Mouse (Mus musculus): ENCODE results near the gene Nrg4. TPM values are rescaled to one million over a fixed set of nuclear protein-coding genes. Genes with fewer than 3 reads are reported as not detected.
"Not testable (repeated sequence)": the region's sequence is repeated elsewhere in the genome, so short reads cannot be mapped to it uniquely, and the experiment has no call there.

Nrg4 gene
- polyA plus RNA-seq, 1 experiment from 2014 or later: 0.81 TPM

DNA sequence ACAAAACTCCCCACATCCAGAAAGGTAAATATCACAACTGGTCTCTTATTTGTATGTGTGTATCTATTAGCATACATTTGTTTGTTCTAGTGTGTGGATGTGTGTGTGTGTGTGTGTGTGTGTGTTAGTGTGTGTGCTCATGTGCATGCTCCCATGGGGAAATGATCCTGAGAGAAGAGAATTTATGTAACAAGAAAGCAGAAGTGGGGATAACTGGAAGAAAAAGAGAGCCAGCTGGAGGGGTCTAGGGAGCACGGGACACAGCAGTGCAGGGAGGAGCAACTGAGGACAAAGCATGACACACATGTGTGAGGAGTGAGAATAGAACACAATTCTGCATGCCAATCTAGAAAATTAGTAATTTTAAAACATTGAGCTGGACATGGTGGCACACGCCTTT is 69.5 kb downstream of the Nrg4 start:
- WGBS: 92% methylated on average over 2 of the region's 2 CpGs

DNA sequence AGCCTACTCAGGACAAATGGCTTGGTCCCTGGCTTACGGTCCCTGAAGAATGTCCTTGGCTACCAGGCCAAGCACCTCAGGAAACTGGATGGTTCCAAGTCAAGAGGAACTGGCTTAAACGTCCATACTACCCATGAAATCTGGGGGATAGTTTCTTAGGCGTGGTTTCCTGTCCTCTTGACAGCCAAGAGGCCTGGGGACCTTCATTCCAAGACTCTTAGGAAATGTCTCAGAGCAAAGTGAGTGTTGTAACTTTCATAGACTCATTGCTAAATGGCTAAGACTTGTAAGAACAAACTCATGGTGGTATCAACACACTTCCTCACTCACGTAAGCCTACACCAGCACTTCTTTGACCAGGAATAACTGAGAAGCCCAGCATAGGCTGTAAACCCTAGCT is 71.0 kb downstream of the Nrg4 start:
- no peak overlapping the region for H3K4me3 ChIP-seq (ENCODE audit: low read depth, low read length)
- no peaks in the 10 kb centered on the region for H3K4me1 ChIP-seq (ENCODE audit: control insufficient read depth, insufficient read depth, low read length)
- no peak overlapping the region for H3K4me2 ChIP-seq (ENCODE audit: low read depth, low read length)
- WGBS: 70% methylated on average over 4 of the region's 4 CpGs
- no peak overlapping the region for H3K27ac ChIP-seq (replicated peaks; ENCODE audit: low read depth, low read length)
- DNase-seq (ENCODE audit: low spot score) (no peak), ATAC-seq (replicated peaks; ENCODE audit: insufficient number of reproducible peaks, low FRiP score, low TSS enrichment, low read depth) (no peak)
- H3K9ac ChIP-seq (replicated peaks; ENCODE audit: low read length): no peak overlapping the region
- H3K27me3 ChIP-seq (ENCODE audit: control insufficient read depth, insufficient read depth, low read length): no peaks in the 10 kb centered on the region
- no peaks in the 10 kb centered on the region for H3K9me3 ChIP-seq (replicated peaks; ENCODE audit: control insufficient read depth, low read length)
- no peaks in the 10 kb centered on the region for H3K36me3 ChIP-seq (replicated peaks; ENCODE audit: control insufficient read depth, insufficient read depth, low read depth, low read length)

More for the DNA sequence above, 69.5 kb downstream of the Nrg4 start:
- ATAC-seq (replicated peaks; ENCODE audit: insufficient number of reproducible peaks, low FRiP score, low TSS enrichment, low read depth): no peak
- Histone ChIP-seq H3K36me3 (replicated peaks; ENCODE audit: control insufficient read depth, insufficient read depth, low read depth, low read length) (no peaks in the 10 kb centered on the region), H3K9me3 (replicated peaks; ENCODE audit: control insufficient read depth, low read length) (no peaks in the 10 kb centered on the region), H3K9ac (replicated peaks; ENCODE audit: low read length) (no peak overlapping the region), H3K27me3 (ENCODE audit: control insufficient read depth, insufficient read depth, low read length) (no peaks in the 10 kb centered on the region), H3K4me1 (ENCODE audit: control insufficient read depth, insufficient read depth, low read length) (no peaks in the 10 kb centered on the region), H3K4me3 (ENCODE audit: low read depth, low read length) (no peak overlapping the region), H3K4me2 (ENCODE audit: low read depth, low read length) (no peak overlapping the region), H3K27ac (replicated peaks; ENCODE audit: low read depth, low read length) (no peak overlapping the region)
- DNase-seq (ENCODE audit: low spot score): no peak

DNA sequence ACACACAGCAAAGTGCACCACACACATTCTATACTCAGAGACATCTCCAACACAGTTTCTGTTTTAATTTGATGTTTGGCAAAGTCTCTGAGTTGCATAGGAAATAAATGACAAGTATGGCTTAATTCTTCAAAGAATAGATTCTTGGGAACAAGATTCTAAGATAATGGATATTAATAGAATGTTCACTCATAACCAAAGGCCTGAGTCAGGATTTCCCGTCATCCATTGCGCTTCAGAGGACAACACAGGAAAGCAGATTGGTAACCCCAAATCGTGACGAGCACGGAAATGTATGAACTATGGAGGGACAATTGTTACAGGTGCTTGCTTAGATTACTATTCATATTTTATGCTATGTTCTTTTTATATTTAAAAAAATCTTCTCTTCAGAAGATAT is 71.6 kb downstream of the Nrg4 start:
- DNase-seq (ENCODE audit: low spot score): no peak
- H3K9ac ChIP-seq (replicated peaks; ENCODE audit: low read length): no peak overlapping the region
- H3K36me3 ChIP-seq (replicated peaks; ENCODE audit: control insufficient read depth, insufficient read depth, low read depth, low read length): no peaks in the 10 kb centered on the region
- no peak for ATAC-seq (replicated peaks; ENCODE audit: insufficient number of reproducible peaks, low FRiP score, low TSS enrichment, low read depth)
- no peaks in the 10 kb centered on the region for H3K27me3 ChIP-seq (ENCODE audit: control insufficient read depth, insufficient read depth, low read length)
- no peak overlapping the region for H3K4me2 ChIP-seq (ENCODE audit: low read depth, low read length)
- H3K4me3 ChIP-seq (ENCODE audit: low read depth, low read length): no peak overlapping the region
- no peaks in the 10 kb centered on the region for H3K9me3 ChIP-seq (replicated peaks; ENCODE audit: control insufficient read depth, low read length)
- 92% methylated on average over 5 of the region's 5 CpGs for WGBS
- no peaks in the 10 kb centered on the region for H3K4me1 ChIP-seq (ENCODE audit: control insufficient read depth, insufficient read depth, low read length)
- H3K27ac ChIP-seq (replicated peaks; ENCODE audit: low read depth, low read length): no peak overlapping the region

DNA sequence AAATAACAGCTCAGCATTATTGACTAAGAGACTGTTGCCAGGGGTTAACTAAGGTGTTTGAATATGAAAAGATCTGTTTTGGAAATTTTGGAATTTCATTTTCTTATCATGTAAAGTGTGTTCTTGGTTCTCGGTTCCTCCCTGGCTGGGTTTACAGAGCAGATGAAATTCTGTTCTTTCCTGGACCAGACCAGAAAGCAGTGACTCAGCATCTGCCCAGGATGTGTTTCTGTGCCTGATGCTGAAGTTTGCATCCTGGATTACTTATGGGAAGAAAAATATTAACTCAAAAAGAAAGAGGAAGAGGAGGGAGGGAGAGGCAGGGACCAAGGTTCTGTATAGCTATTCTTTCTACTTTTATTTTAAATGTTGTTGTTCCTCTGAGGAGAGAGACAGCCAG is 72.8 kb downstream of the Nrg4 start:
- H3K9ac ChIP-seq (replicated peaks; ENCODE audit: low read length): no peak overlapping the region
- ATAC-seq (replicated peaks; ENCODE audit: insufficient number of reproducible peaks, low FRiP score, low TSS enrichment, low read depth): no peak
- H3K4me1 ChIP-seq (ENCODE audit: control insufficient read depth, insufficient read depth, low read length): no peaks in the 10 kb centered on the region
- 83% methylated on average over 1 of the region's 1 CpGs for WGBS
- no peak overlapping the region for H3K4me3 ChIP-seq (ENCODE audit: low read depth, low read length)
- H3K36me3 ChIP-seq (replicated peaks; ENCODE audit: control insufficient read depth, insufficient read depth, low read depth, low read length): no peaks in the 10 kb centered on the region
- H3K9me3 ChIP-seq (replicated peaks; ENCODE audit: control insufficient read depth, low read length): no peaks in the 10 kb centered on the region
- no peak overlapping the region for H3K4me2 ChIP-seq (ENCODE audit: low read depth, low read length)
- no peaks in the 10 kb centered on the region for H3K27me3 ChIP-seq (ENCODE audit: control insufficient read depth, insufficient read depth, low read length)
- H3K27ac ChIP-seq (replicated peaks; ENCODE audit: low read depth, low read length): no peak overlapping the region
- DNase-seq (ENCODE audit: low spot score): no peak

DNA sequence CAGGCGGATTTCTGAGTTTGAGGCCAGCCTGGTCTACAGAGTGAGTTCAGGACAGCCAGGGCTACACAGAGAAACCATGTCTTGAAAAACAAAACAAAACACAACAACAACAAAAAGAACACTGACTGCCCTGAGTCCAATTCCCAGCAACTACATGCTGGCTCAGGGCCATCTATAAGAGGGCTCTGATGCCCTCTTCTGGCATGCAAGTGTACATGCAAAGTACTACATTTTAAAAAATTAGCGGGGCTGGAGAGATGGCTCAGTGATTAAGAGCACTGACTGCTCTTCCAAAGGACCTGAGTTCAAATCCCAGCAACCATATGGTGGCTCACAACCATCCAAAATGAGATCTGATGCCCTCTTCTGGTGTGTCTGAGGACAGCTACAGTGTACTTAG is 74.5 kb downstream of the Nrg4 start:
- H3K9me3 ChIP-seq (replicated peaks; ENCODE audit: control insufficient read depth, low read length); H3K27ac ChIP-seq (replicated peaks; ENCODE audit: low read depth, low read length); H3K9ac ChIP-seq (replicated peaks; ENCODE audit: low read length); H3K36me3 ChIP-seq (replicated peaks; ENCODE audit: control insufficient read depth, insufficient read depth, low read depth, low read length); ATAC-seq (replicated peaks; ENCODE audit: insufficient number of reproducible peaks, low FRiP score, low TSS enrichment, low read depth); H3K4me1 ChIP-seq (ENCODE audit: control insufficient read depth, insufficient read depth, low read length); H3K4me2 ChIP-seq (ENCODE audit: low read depth, low read length); H3K27me3 ChIP-seq (ENCODE audit: control insufficient read depth, insufficient read depth, low read length); DNase-seq (ENCODE audit: low spot score); H3K4me3 ChIP-seq (ENCODE audit: low read depth, low read length): not testable (repeated sequence)
- WGBS: 43% methylated on average over 2 of the region's 2 CpGs

DNA sequence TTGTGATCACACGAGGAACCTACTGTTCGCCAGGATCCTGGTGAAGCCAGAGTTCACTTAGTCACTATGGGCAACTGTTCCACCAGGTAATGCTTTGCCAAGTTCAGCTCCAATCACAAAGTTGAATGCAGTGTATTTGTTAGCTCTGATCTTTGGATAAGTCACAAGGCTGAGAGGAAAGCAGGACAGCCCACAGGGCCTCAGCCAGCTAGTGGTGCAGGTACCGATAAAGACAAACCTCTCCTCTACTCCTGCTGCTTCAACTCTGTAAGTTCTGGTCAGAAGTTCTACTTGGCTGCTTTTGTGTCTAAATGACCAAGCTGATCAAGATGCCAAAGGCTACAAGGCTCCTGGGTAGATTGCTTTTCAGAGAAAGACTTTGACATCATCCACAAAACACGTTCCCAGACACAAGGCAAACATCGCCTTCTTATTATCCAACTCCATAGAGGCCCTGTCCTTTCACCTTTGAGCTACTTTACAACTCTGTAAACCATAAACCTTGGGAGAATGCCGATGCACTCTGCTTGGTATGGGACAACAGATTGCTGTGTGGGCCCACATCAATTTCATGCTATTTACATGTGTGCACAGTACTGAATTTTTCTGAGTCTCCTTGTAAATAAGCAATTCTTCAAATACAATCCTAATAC is 75.9 kb downstream of the Nrg4 start:
- no peaks in the 10 kb centered on the region for H3K4me1 ChIP-seq (ENCODE audit: control insufficient read depth, insufficient read depth, low read length)
- H3K4me2 ChIP-seq (ENCODE audit: low read depth, low read length): no peak overlapping the region
- no peak overlapping the region for H3K9ac ChIP-seq (replicated peaks; ENCODE audit: low read length)
- no peak overlapping the region for H3K4me3 ChIP-seq (ENCODE audit: low read depth, low read length)
- no peak overlapping the region for H3K27ac ChIP-seq (replicated peaks; ENCODE audit: low read depth, low read length)
- ATAC-seq (replicated peaks; ENCODE audit: insufficient number of reproducible peaks, low FRiP score, low TSS enrichment, low read depth) (no peak), DNase-seq (ENCODE audit: low spot score) (no peak)
- H3K9me3 ChIP-seq (replicated peaks; ENCODE audit: control insufficient read depth, low read length): no peaks in the 10 kb centered on the region
- no peaks in the 10 kb centered on the region for H3K27me3 ChIP-seq (ENCODE audit: control insufficient read depth, insufficient read depth, low read length)
- no peaks in the 10 kb centered on the region for H3K36me3 ChIP-seq (replicated peaks; ENCODE audit: control insufficient read depth, insufficient read depth, low read depth, low read length)
- WGBS: 90% methylated on average over 6 of the region's 6 CpGs

DNA sequence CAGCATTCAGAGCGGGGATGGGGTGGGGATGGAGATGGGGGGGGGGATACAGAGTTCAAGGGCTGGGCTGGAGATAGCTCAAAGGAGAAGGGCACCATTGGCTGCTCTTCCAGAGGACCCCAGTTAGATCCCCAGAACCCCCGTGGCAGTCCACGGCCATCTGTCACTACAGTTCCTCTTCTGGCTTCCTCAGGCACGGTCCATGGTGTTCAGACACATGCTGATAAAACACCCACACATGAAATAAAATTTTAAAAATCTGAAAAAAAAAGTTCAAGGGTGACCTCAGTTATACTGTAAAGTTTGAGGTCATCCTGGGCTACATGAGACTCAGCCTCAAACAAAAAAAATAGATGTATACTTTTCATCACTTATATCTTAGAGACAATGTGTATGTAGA is 78.2 kb downstream of the Nrg4 start:
- Histone ChIP-seq H3K27me3 (ENCODE audit: control insufficient read depth, insufficient read depth, low read length) (no peaks in the 10 kb centered on the region), H3K27ac (replicated peaks; ENCODE audit: low read depth, low read length) (no peak overlapping the region), H3K4me3 (ENCODE audit: low read depth, low read length) (no peak overlapping the region), H3K4me2 (ENCODE audit: low read depth, low read length) (no peak overlapping the region), H3K9ac (replicated peaks; ENCODE audit: low read length) (no peak overlapping the region), H3K4me1 (ENCODE audit: control insufficient read depth, insufficient read depth, low read length) (no peaks in the 10 kb centered on the region), H3K9me3 (replicated peaks; ENCODE audit: control insufficient read depth, low read length) (no peaks in the 10 kb centered on the region), H3K36me3 (replicated peaks; ENCODE audit: control insufficient read depth, insufficient read depth, low read depth, low read length) (no peaks in the 10 kb centered on the region)
- DNase-seq (ENCODE audit: low spot score) (no peak), ATAC-seq (replicated peaks; ENCODE audit: insufficient number of reproducible peaks, low FRiP score, low TSS enrichment, low read depth) (no peak)
- WGBS: 94% methylated on average over 4 of the region's 4 CpGs

DNA sequence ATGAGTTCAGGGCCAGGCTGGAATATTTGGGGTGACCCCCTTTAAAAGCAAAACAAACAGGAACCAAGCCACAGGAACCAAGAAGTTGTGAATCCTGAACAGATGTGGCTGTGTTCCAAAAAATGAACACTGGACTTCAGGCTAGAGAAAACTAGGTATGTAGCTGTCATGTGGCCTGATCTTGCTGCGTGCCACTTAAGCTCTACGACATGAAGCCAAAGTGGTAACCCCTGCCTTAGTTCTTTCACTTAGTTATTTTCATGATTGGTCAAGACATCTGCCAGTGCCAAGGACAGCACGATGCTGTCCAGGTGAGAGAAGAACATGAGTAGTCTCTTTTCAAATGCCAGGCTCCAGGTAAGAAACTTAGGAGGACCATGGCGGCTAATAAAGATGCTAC is 79.7 kb downstream of the Nrg4 start:
- no peak for DNase-seq (ENCODE audit: low spot score)
- 93% methylated on average over 4 of the region's 4 CpGs for WGBS
- no peak for ATAC-seq (replicated peaks; ENCODE audit: insufficient number of reproducible peaks, low FRiP score, low TSS enrichment, low read depth)

More for the DNA sequence above, 79.7 kb downstream of the Nrg4 start:
- H3K36me3 ChIP-seq (replicated peaks; ENCODE audit: control insufficient read depth, insufficient read depth, low read depth, low read length): no peaks in the 10 kb centered on the region
- no peak overlapping the region for H3K4me3 ChIP-seq (ENCODE audit: low read depth, low read length)
- no peaks in the 10 kb centered on the region for H3K9me3 ChIP-seq (replicated peaks; ENCODE audit: control insufficient read depth, low read length)
- H3K27me3 ChIP-seq (ENCODE audit: control insufficient read depth, insufficient read depth, low read length): no peaks in the 10 kb centered on the region
- H3K4me2 ChIP-seq (ENCODE audit: low read depth, low read length): no peak overlapping the region
- no peak overlapping the region for H3K27ac ChIP-seq (replicated peaks; ENCODE audit: low read depth, low read length)
- no peaks in the 10 kb centered on the region for H3K4me1 ChIP-seq (ENCODE audit: control insufficient read depth, insufficient read depth, low read length)
- no peak overlapping the region for H3K9ac ChIP-seq (replicated peaks; ENCODE audit: low read length)

All from embryonic facial prominence, embryonic 11.5 days (tissue).